Mouse (Mus musculus) intestine, embryonic 16.5 days (tissue): ENCODE measurements around the gene Tmem132e. TPM values are rescaled to one million over a fixed set of nuclear protein-coding genes. Genes with fewer than 3 reads are reported as not detected.

Experiments used
- ATAC-seq: fragments of 200-750 bp; cut with Nextera tagmentation; 2 replicates; pipeline ENCODE4 v1.8.0; 2017; ENCODE audit warnings: moderate TSS enrichment, moderate library complexity
- H3K27ac ChIP-seq: fragments of 300-500 bp; sonication (generic); 2 replicates; pipeline ENCODE4 v1.5.1; 2014; ENCODE audit warnings: mild to moderate bottlenecking, low read length
- H3K27me3 ChIP-seq: fragments of 300-500 bp; sonication (generic); replicated peaks from 2 replicates; pipeline ENCODE4 v1.6.1; 2014; ENCODE audit warnings: low read length, control low read depth, mixed read lengths; ENCODE audit not compliant: control insufficient read depth, insufficient read depth
- H3K36me3 ChIP-seq: fragments of 300-500 bp; sonication (generic); 2 replicates; pipeline ENCODE4 v1.6.1; 2014; ENCODE audit warnings: low read length, control low read depth; ENCODE audit not compliant: control insufficient read depth, insufficient read depth
- H3K4me1 ChIP-seq: fragments of 300-500 bp; sonication (generic); 2 replicates; pipeline ENCODE4 v1.6.1; 2014; ENCODE audit warnings: low read length, control low read depth, mixed read lengths; ENCODE audit not compliant: control insufficient read depth, insufficient read depth
- H3K4me2 ChIP-seq: fragments of 300-500 bp; sonication (generic); 2 replicates; pipeline ENCODE4 v1.6.1; 2014; ENCODE audit warnings: low read depth, low read length, control low read depth
- H3K4me3 ChIP-seq: fragments of 300-500 bp; sonication (generic); 2 replicates; pipeline ENCODE4 v1.5.1; 2014; ENCODE audit warnings: mild to moderate bottlenecking, low read length
- H3K9ac ChIP-seq: fragments of 300-500 bp; sonication (generic); 2 replicates; pipeline ENCODE4 v1.6.1; 2014; ENCODE audit warnings: low read depth, low read length
- H3K9me3 ChIP-seq: fragments of 300-500 bp; sonication (generic); 2 replicates; pipeline ENCODE4 v1.6.1; 2016; ENCODE audit warnings: low read length, control low read depth; ENCODE audit not compliant: control insufficient read depth
- WGBS: fragments of 180-500 bp; shearing (Covaris S2); extraction: QIAGEN DNeasy Blood & Tissue Kit; methylation state at CpG from one replicate; pipeline ENCODE4 v1.1.7; 2014; 5-methylcytosine and 5-hydroxymethylcytosine counted together
- polyA plus RNA-seq: library from polyadenylated mRNA; unstranded; fragments of >200 nt; fragmentation: Nextera tagmentation; extraction: Ambion mirVana; gene quantifications from 2 replicates; pipeline ENCODE4 v1.2.1, GENCODE M21; 2015

Tmem132e gene
- polyA plus RNA-seq, result 0.37 and 0.46 TPM in 2 replicates

DNA sequence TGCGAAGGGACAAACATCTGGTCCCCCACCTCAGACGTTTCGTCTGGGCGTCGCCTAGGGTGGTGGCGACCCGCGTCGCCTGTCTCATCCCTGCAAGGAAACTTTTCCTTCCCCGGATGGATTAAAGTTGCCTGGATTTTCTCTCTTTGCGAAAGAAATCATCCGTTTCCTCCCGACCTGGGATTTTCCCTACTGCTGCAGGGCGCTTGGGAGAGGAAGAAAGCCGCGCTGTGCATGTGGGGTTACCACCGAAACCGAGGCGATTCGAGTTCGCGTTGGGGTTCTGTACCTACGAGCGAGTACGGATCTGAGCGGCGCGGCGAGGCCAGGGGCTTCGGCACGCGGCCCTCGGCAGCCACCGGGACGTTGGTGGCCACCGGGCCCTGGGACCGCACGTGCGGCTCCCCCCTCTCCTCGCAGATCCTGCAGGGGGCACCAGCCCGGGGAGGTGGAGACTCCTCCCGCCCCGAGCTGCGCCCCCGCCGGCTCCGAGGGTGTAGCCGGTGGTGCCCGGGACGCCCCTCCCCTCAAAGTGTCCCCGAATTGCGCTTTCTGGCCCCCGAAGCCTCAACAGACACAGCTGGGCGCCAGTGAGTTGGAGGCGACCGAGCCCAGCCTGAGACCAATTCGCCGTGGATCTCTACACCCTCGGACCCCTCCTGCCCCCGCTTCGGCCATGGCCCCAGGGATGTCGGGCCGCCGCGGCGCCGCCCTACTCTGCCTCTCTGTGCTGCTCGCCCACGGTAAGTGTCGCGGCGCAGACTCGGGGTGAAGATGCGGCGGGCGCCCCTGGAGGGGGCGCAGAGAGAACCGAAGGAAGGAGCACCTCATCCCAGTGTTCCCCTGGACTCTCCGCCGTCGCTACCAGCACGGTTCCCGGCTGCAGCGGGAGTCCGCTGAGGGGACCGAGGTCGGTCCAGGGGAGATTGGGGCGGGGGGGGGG, at the start of gene Tmem132e:
Gene Tmem132e, plus strand, starts transcription at position 530 of the 943 bp plus-strand sequence.
- Histone ChIP-seq H3K27me3 (peaks cover 63% of the 10 kb centered on the region), H3K36me3 (no peaks in the 10 kb centered on the region), H3K9me3 (no peaks in the 10 kb centered on the region), H3K4me3 (peak within 1 kb of the TSS; percentile 55), H3K9ac (peak within 1 kb of the TSS; percentile 65), H3K4me2 (peak within 1 kb of the TSS; percentile 89), H3K27ac (no peak within 1 kb of the TSS), H3K4me1 (peaks cover 21% of the 10 kb centered on the region; the same call in 1 of the 2 replicates)
- 0 out of 2 replicates have a peak, but pooled peaks have one; percentile 36 for ATAC-seq
- under 1% methylated on average over 88 of the region's 88 CpGs for WGBS

DNA sequence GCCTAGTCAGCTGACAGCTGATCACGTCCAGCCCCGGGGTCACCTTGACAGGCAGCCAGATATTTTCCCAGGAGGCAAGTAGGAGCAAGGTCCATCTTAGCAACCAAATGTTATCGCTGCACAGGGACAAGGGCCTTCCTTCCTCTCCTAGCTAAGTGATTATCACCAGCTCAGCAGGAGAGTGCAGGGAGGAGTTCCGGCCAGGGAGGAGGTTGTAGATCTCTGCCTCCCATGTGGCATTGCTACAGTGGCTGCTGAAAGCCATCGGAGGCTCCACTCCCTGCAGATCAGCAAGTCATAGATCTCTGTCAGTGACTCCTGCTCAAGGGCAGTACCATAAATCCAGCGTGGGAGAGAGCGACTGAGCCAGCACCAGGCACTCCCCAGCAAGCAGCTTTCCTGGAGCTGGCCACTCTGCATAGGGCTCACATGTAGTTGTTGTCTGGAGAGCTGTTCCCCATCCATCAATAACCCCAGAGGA, 48.7 kb upstream of the Tmem132e start:
- ATAC-seq, result no peak

DNA sequence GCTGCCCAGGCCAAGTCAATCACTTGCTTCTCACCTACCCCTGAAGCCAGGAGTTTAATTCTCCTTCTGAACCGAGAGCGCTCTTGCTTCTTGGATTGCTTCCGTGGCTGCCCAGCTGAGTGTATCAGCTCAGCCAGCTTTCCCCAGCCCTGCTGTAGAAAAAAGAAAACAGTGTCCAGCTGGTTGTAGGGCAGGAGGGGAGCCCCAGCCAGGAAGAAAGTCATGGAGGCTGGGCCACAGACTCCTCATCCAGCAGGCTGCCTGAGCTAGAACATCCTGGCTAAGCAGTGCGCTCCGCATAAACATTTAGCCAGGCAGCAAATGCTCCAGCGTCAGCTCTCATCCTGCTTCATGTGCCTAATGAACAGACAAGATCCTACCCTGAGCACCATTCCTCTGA, 48.3 kb upstream of the Tmem132e start:
- WGBS, result 29% methylated on average over 6 of the region's 6 CpGs

More for the DNA sequence above, 48.7 kb upstream of the Tmem132e start:
- Histone ChIP-seq H3K4me2 (no peak overlapping the region), H3K27ac (no peak overlapping the region), H3K4me1 (no peaks in the 10 kb centered on the region; the same call in 1 of the 2 replicates), H3K27me3 (no peaks in the 10 kb centered on the region), H3K4me3 (no peak overlapping the region), H3K36me3 (no peaks in the 10 kb centered on the region), H3K9me3 (no peaks in the 10 kb centered on the region), H3K9ac (no peak overlapping the region)
- 24% methylated on average over 7 of the region's 7 CpGs for WGBS

DNA sequence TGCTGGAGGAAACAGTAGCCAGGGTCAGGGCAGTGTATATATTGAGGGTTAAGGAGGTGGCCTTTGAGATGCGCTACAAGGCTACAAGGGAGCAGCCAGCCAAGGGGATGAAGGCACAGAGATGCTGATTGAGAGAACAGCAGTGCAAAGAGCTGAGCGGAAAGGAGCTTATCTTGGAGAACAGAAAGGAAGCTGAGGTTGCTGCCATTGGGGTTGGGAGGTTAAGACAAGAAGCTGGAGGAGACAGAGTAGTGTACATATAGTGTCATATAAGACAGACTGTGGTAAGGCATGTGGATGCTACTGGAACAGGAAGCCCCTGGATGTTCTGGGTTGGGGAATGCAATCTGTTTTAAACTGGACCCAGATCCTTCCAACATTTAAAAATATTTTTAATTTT, 47.8 kb upstream of the Tmem132e start:
- H3K4me3 ChIP-seq, result no peak overlapping the region
- no peak overlapping the region for H3K27ac ChIP-seq
- no peaks in the 10 kb centered on the region for H3K36me3 ChIP-seq
- H3K27me3 ChIP-seq, result no peaks in the 10 kb centered on the region
- no peak overlapping the region for H3K4me2 ChIP-seq
- no peak for ATAC-seq
- no peaks in the 10 kb centered on the region for H3K9me3 ChIP-seq
- no peak overlapping the region for H3K9ac ChIP-seq
- WGBS, result 47% methylated on average over 2 of the region's 2 CpGs
- H3K4me1 ChIP-seq, result no peaks in the 10 kb centered on the region; the same call in 1 of the 2 replicates

More for the DNA sequence above, 48.3 kb upstream of the Tmem132e start:
- H3K9ac ChIP-seq, result no peak overlapping the region
- no peaks in the 10 kb centered on the region; the same call in 1 of the 2 replicates for H3K4me1 ChIP-seq
- H3K27me3 ChIP-seq, result no peaks in the 10 kb centered on the region
- H3K27ac ChIP-seq, result no peak overlapping the region
- no peak overlapping the region for H3K4me2 ChIP-seq
- no peaks in the 10 kb centered on the region for H3K36me3 ChIP-seq
- no peaks in the 10 kb centered on the region for H3K9me3 ChIP-seq
- ATAC-seq, result no peak
- H3K4me3 ChIP-seq, result no peak overlapping the region

- WGBS, result 81% methylated on average over 10 of the region's 10 CpGs
- no peak for ATAC-seq
- Histone ChIP-seq H3K9ac (no peak overlapping the region), H3K4me1 (no peaks in the 10 kb centered on the region), H3K4me2 (no peak overlapping the region), H3K27me3 (no peaks in the 10 kb centered on the region), H3K9me3 (no peaks in the 10 kb centered on the region), H3K36me3 (no peaks in the 10 kb centered on the region), H3K27ac (no peak overlapping the region), H3K4me3 (no peak overlapping the region)
Measured at GRCm38 (mm10) chr11:82351039-82351438, 37.7 kb upstream of the Tmem132e start.

- Histone ChIP-seq H3K4me3 (no peak overlapping the region), H3K9me3 (no peaks in the 10 kb centered on the region), H3K9ac (no peak overlapping the region), H3K27me3 (no peaks in the 10 kb centered on the region), H3K4me1 (no peaks in the 10 kb centered on the region), H3K27ac (no peak overlapping the region), H3K36me3 (no peaks in the 10 kb centered on the region), H3K4me2 (no peak overlapping the region)
- ATAC-seq, result no peak
- 78% methylated on average over 11 of the region's 11 CpGs for WGBS
Measured at GRCm38 (mm10) chr11:82370151-82370550, 18.5 kb upstream of the Tmem132e start.

DNA sequence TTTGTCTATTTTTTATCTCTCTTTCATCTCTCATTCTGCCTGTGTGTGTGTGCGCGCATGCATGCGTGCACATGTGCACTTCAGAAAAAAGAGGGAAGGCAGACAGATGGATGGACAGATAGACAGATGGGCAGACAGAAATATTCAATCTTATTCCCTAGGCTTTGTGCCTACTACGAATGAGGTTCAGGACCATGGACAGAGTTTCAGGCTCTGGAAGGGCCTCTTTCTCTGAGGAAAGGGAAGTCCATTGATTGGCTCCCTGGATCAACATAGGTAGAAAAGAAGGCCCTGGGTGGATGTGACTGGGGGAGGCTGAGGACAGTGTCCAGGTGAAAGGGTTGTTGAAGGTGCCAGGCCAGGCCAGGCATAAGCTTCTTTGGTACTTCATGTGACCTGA, 17.1 kb upstream of the Tmem132e start:
- Histone ChIP-seq H3K4me3 (no peak overlapping the region), H3K27me3 (no peaks in the 10 kb centered on the region), H3K9me3 (no peaks in the 10 kb centered on the region), H3K36me3 (no peaks in the 10 kb centered on the region), H3K9ac (no peak overlapping the region), H3K4me1 (no peaks in the 10 kb centered on the region), H3K4me2 (no peak overlapping the region), H3K27ac (no peak overlapping the region)
- no peak for ATAC-seq
- 69% methylated on average over 4 of the region's 4 CpGs for WGBS

DNA sequence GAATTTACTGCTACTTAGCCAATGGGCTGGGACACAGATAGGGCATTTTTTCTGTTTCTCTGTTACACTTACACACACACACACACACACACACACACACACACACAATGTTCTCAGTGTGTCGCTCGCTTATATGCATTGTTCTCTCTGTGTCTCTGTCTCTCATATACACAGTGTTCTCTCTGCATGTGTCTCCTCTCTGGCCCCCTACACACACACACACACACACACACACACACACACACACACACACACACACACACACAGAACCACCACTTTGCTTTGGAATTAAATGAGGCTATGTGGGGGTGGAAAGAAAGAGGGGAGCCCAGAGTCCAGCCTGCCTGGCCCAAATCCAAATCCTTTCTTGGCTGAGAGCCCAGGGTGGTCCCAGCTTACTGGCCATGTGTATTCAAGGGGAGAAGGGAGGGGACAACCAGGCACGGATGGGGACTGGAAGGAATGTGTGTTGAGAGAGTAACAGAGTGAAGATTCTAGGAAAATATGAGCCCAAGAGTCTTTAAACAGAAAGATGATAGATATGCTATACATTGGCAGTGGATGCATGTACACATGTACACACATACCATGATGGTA, 8.0 kb upstream of the Tmem132e start:
- H3K9ac ChIP-seq, result no peak overlapping the region
- H3K4me3 ChIP-seq, result no peak overlapping the region
- peaks cover 8% of the 10 kb centered on the region for H3K27me3 ChIP-seq
- H3K27ac ChIP-seq, result no peak overlapping the region
- ATAC-seq, result no peak
- H3K4me2 ChIP-seq, result no peak overlapping the region
- H3K36me3 ChIP-seq, result no peaks in the 10 kb centered on the region
- no peaks in the 10 kb centered on the region for H3K9me3 ChIP-seq
- 34% methylated on average over 3 of the region's 3 CpGs for WGBS
- H3K4me1 ChIP-seq, result 0 out of 2 replicates have a peak, but pooled peaks cover 4% of the 10 kb centered on the region

- under 1% methylated on average over 51 of the region's 51 CpGs for WGBS
- peak overlapping the region; percentile 89 for H3K4me2 ChIP-seq
- peaks cover 21% of the 10 kb centered on the region; the same call in 1 of the 2 replicates for H3K4me1 ChIP-seq
- peak overlapping the region; percentile 55 for H3K4me3 ChIP-seq
- no peak overlapping the region for H3K27ac ChIP-seq
- peak overlapping the region; percentile 65 for H3K9ac ChIP-seq
- H3K9me3 ChIP-seq, result no peaks in the 10 kb centered on the region
- no peaks in the 10 kb centered on the region for H3K36me3 ChIP-seq
- ATAC-seq, result peak; percentile 67
- H3K27me3 ChIP-seq, result peaks cover 65% of the 10 kb centered on the region
Measured at GRCm38 (mm10) chr11:82386970-82387540, 1.6 kb upstream of the Tmem132e start.
